Mouse (Mus musculus) kidney, adult 11 months (tissue): ENCODE measurements at regions not wholly inside any gene's neighbourhood (a gene's known extent, or its start where the extent isn't known, plus 50 kb on each side); places are given as distances from the start of the nearest gene placed in this dataset.

Experiments used
- DNase-seq: peaks from one replicate; pipeline ENCODE4 v3.0.0; 2022

DNA sequence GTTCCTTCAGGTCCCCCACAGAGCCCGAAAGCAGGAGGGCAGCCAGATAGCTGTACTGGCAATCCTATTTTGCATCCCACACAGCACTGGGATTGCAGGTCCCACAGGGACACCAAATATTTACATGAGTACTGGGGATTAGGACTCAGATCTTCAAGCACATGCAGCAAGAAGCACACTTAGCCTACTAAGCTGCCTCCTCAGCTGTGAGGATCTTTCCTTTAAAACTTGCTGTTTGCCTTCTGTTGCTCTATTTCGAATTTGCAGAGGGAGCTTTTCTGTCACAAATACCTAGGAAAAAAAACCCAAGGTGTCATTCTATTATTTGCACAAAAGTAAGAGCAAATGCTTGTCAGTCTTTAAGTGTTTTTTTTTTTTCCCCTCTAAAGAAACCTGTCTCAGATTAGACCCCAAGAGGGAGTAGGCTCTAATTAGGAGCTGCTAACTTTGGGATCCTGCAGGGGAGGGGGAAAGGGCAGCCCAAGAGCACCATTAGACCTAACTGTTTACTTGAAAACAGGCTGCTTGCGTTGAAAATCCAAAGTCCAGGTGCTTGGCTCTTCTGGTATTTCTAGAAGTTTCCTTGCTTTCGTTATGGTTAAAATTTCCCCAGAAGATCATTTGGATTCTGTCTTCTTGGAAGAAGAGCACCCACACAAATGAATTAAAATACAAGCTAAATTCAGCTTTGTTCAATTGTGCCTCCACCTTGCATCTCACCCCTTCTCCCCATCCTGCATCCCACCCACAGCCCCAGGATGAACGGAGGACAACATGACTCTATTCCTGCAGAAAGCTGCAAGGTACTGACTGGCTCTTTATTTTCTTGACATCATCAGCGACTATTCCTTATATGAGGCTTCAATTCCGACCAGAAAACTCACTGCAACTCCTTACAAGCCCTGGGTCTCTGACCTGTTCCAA, 215.5 kb downstream of the Kcnj2 start:
- DNase-seq, result peak; percentile 37

- no peak for DNase-seq
Measured at GRCm38 (mm10) chr11:111282283-111282682, 216.3 kb downstream of the Kcnj2 start.

DNA sequence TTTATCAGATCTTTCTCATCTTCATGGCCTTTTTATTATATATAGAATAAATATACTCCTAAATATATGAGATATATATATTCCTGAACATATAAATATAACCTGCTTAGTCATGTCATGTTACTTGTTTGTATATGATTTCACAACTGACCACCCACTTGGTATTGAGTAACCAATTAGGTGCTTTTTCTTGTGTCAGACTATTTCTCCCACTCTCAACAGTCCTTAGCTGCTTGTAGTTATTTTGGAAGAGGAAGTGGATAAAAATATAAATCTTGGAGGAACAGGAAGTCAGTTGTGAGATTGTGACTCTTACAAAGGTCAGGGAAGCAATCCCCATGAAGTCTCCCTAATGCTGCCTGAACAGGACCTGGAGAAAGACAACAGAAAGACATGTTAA, 224.6 kb downstream of the Kcnj2 start:
- DNase-seq, result no peak

DNA sequence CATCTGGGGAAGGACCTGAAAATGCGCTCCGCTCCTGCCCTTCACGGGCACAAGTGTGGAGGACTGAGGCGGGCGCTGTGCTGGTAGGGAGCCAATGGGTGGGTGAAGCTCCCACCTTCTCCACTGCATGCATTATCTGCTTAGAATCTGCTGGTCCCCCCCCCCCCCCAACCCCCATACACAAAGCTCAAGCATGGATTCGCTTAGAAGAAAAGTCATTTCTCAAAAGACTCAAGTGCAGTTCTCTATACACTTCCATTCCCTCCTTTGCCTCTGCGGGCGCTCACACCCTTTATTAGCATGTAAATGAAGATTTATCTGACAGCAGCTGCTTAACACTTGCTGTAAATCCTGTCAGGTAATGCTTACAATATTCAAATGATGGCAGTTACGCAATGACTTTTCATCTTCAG, 230.4 kb downstream of the Kcnj2 start:
- no peak for DNase-seq

- no peak for DNase-seq
Measured at GRCm38 (mm10) chr11:111312802-111313201, 246.8 kb downstream of the Kcnj2 start.

GRCm38 (mm10) chr11:111313566-111313965, 247.6 kb downstream of the Kcnj2 start:
- peak; percentile 3 for DNase-seq

- DNase-seq, result peak; percentile 14
Measured at GRCm38 (mm10) chr11:111321576-111321975, 255.6 kb downstream of the Kcnj2 start.

DNA sequence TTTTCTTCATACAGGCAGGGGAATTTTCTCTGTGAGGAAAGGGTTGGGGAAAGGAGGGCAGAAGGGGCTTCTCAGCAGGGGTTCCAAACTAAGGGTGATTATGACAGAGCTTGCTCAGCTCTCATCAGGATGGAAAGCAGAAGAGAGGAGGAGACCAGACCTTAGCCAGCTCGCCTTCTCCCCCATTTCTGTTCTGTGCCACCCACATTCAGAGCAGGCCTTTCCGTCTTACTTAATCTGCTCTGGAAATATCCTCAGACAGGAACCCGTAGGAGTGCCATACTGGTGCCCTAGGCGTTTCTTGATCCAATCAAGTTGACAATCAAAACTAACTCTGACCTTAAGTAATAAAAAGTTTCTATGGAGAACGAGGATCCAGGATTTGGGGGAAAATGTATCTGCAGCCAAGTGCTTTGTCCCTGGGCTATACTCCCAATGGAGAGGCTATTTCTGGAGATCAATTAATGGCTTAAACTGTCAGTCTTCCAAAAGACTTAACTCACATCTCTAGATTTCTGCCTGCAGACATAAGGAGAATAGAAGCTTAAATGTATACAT, 258.6 kb downstream of the Kcnj2 start:
- no peak for DNase-seq

DNA sequence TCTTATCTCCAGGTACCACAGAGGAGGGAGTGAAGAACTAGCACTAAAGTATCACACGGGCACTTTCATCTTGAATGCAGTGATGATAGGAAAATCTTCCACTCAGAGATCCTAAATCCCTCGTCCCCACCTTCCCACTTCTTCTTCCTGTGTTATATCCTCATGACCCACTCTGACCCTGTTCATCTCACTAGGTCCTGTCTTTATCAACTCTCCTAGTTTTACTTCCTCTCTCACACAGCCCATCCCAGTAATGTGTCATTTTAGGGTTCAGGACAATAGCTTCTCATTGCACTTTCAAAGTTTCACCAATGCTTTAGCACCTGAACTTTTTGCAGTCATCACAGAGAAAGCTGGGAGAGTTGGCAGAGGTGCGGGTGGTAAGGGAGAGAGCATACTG, 261.0 kb downstream of the Kcnj2 start:
- DNase-seq, result no peak

DNA sequence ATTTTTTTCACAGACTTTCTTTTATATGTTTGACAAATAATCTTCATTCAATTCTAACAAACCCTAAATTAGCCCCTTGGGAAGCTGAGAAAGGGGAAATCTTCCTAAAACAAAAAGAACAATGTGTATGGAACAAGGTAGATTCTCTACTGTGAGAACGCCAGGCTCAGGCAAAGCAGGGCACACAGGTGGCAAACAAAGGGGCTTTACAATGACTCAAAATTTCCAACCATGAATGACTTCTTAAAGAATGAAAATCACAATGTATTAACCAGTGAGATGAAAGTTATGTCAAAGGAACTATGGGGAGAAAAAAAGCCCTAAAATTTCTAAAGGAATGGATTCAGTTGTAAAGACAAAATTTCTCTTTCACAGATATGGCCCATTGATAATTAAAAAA, 262.3 kb downstream of the Kcnj2 start:
- no peak for DNase-seq

DNA sequence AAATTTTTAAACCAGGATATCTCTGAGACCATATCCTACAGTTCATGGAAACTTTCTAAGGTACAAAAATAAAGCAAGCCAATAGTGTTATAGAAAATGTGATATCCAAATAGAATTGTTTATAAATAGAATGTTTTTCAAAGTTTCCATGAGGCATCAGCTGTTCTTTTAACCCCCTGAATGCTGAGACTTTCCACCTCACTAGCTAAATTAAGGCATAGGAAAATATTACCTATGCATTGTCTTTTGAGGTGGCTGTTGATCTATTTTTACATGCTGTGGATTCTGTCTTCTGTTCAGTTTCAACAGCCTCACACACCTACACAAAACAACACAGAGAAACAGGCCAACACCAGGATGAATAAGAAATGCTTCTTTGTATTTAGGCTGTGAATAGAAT, 265.6 kb downstream of the Kcnj2 start:
- DNase-seq, result no peak

GRCm38 (mm10) chr11:111333021-111333420, 267.1 kb downstream of the Kcnj2 start:
- no peak for DNase-seq

DNA sequence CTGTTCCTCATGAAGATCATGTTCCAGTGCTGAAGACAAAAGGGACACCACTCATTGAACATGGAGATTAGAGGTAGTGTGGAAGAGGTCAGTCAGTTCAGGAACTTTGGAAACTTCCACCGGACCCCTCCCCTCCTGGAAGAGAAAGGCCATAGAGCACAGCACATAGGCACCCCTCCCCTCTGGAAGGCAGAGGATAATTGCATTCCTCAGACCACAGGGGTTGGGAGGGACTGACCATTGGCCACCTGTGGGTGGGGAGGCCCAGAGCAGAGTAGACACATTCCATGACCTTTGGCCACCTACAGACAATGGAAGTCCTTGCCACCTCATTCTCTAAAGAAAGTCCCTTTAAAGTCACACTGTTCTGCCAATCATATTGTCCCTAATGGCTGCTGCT, 281.6 kb downstream of the Kcnj2 start:
- peak; percentile 58 for DNase-seq

- DNase-seq, result no peak
Measured at GRCm38 (mm10) chr11:111350028-111350427, 284.1 kb downstream of the Kcnj2 start.

DNA sequence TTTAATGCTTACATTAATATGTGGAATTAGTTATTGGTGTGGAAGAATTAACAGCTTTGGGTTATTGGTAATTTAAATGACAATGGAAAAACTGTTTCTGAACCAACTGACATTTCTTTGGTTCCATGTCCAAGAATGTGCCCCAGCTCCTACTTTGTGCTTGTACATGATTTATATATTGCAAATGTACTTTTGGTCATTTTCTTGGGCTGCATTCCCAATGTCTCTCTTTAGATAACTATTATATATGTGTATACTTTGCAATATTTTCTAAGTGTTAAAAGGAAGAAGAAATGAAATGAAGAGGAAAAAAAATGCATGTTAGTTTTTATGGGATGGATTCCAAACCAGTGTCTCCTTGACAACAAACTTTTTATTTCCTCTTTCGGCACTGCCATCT, 297.4 kb downstream of the Kcnj2 start:
- DNase-seq, result no peak

DNA sequence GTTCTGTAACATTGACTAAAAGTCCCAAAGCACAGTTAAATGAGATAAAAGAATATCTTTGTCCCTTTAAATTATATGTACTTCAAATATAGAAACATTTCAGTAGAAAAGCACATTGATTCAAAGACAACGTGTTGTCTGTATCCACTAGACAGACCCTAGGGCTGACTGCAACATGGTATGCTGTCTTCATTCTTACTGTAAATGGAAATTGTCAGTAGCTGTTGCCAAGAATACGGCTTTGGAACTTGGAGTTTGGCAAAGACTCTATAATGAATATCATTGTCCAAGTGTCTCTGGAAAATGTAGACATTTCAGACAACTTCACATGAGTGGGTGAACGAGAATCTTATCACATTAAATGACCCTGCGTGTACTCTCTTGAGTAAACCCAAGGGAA, 311.2 kb downstream of the Kcnj2 start:
- no peak for DNase-seq

DNA sequence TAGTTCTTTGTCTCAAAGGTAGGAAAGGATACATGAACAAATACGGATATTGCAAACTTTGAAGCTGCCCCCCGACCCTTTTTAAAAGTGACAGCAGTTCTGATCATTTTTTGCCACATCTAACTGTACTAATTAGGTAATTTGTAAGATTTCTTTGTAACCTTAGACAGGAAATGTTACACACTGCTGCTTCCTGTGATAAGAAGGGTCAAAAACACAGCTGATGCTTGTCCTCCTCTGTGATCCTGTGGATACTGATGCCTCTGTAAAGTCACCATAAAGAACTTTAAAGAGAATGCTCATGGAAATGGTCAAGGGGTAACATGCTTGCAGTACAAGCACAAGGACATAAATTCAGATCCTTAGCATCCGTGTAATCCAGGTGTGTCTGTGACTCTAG, 313.9 kb downstream of the Kcnj2 start:
- no peak for DNase-seq

GRCm38 (mm10) chr11:111398706-111399105, 332.7 kb downstream of the Kcnj2 start:
- DNase-seq, result no peak

DNA sequence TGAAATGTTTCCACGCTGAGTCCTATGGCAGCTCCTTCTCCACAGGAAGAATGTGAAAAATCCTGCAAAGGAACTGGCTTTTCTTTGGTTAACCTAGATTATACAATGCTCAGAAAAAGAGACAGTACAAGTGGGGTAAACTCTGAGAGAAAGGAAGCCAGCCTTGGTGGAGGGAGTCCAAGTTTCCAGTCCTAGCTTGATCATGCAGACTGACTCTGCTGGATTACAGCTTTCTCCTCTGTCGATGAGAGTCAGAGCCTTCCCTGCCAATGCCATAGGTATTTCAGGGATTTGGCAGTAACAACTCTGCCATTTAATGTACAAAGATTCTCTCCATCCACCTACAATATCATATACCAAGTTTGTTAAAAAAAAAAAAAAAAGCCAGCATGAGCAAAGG, 343.3 kb downstream of the Kcnj2 start:
- no peak for DNase-seq

DNA sequence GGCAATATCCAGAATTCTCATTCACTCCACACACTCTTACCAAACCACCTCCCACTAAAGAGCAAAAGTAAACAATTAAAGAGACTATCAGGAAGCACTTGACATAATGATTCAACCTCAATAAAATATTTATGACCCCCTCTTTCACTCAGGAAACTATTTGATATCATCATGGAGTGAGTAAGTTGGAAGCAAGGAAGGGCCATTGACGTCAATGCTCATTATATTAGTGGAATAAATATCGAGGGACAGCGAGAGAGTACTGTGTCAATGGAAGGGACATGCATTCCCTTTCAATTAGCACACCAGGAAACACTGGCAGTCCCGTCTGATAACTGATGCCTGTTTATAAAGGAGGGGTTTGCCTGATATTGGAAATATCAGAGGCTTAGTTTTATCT, 358.9 kb downstream of the Kcnj2 start:
- DNase-seq, result no peak

- DNase-seq, result no peak
Measured at GRCm38 (mm10) chr11:111426715-111427114, 360.8 kb downstream of the Kcnj2 start.

- no peak for DNase-seq
Measured at GRCm38 (mm10) chr11:111442257-111442656, 376.3 kb downstream of the Kcnj2 start.

- DNase-seq, result no peak
Measured at GRCm38 (mm10) chr11:111443381-111443780, 377.4 kb downstream of the Kcnj2 start.

DNA sequence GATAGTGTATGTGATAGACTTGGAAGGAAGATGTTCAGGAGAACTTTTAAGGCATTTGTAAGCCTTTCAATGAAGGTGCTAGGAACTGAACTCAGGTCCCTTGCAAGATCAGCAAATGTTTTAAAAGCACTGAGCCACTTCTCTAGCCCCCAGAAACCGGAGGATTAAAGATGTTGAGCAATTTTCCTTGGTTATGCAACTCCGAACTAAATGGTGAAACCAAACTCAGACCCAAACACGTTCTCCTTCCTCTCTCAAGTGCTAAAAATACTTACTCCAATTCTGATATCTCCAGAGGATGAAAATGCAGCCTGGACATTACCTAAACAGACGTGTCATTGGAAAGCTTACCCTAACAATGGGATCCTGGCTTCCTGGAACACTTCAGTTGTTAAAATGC, 378.8 kb downstream of the Kcnj2 start:
- DNase-seq, result no peak

GRCm38 (mm10) chr11:111445764-111446163, 379.8 kb downstream of the Kcnj2 start:
- DNase-seq, result no peak
